Mouse (Mus musculus): ENCODE results near the gene Lyzl4. TPM values are rescaled to one million over a fixed set of nuclear protein-coding genes. Genes with fewer than 3 reads are reported as not detected.
A peak's percentile ranks its signal among the peaks of the same experiment; 100 is the strongest.

The Lyzl4 gene
- polyA plus RNA-seq, 1 experiment from 2014 or later, result 0.32 TPM

DNA sequence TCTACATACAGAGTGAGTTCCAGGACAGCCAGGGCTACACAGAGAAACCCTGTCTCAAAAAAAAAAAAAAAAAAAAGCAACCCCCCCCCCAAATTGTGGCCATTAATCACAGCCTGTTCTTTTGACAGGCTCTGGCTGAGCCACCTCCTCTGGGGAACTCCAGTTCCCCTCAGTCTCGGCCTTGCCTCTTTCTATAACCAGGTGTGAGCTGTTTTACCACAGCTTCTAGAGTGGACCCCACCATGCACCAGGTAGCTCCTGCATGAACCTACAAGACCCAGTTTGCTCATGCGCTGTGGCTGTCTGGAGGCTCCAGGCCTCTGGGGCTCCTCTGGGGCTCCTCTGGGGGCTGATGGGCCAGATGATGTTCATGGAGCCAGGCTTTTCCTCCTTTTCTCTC, 33.7 kb upstream of the Lyzl4 start:
- WGBS, result 80% methylated on average over 2 of the region's 2 CpGs
- Histone ChIP-seq H3K27ac (no peak overlapping the region), H3K9me3 (ENCODE audit: control insufficient read depth, low read length) (no peaks in the 10 kb centered on the region), H3K9ac (no peak overlapping the region), H3K27me3 (ENCODE audit: control insufficient read depth, insufficient read depth, low read length) (no peaks in the 10 kb centered on the region), H3K4me3 (replicated peaks; ENCODE audit: low read length) (no peak overlapping the region), H3K36me3 (replicated peaks; ENCODE audit: control insufficient read depth, insufficient read depth) (no peaks in the 10 kb centered on the region), H3K4me1 (replicated peaks; ENCODE audit: control insufficient read depth, insufficient read depth, low read length) (0 out of 2 replicates have a peak, but pooled peaks cover 2% of the 10 kb centered on the region), H3K4me2 (replicated peaks) (no peak overlapping the region)
- ATAC-seq (ENCODE audit: low FRiP score) (no peak), DNase-seq (ENCODE audit: low spot score) (no peak)

DNA sequence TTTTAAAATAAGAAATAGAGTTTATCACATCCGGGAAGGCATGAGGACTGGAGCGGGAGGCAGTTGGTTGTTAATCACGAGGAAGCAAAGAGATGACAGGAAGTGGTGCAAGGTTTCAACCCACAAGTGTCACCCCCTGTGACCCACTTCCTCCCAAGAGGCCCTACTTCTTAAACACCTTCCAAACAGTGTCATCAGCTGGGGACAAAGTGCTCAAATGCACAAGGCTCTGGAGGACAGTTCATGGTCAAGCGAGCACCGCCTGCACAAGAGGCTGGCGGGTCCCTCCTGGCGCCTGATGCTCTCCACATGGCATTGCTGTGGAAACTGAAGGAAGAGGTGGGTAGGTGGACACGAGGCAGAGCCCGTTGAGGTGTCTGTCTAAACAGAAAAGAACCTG, 33.1 kb upstream of the Lyzl4 start:
- Histone ChIP-seq H3K4me2 (replicated peaks) (no peak overlapping the region), H3K9ac (no peak overlapping the region), H3K27me3 (ENCODE audit: control insufficient read depth, insufficient read depth, low read length) (no peaks in the 10 kb centered on the region), H3K4me1 (replicated peaks; ENCODE audit: control insufficient read depth, insufficient read depth, low read length) (peaks cover 2% of the 10 kb centered on the region; the same call in 1 of the 2 replicates), H3K9me3 (ENCODE audit: control insufficient read depth, low read length) (no peaks in the 10 kb centered on the region), H3K27ac (no peak overlapping the region), H3K4me3 (replicated peaks; ENCODE audit: low read length) (no peak overlapping the region), H3K36me3 (replicated peaks; ENCODE audit: control insufficient read depth, insufficient read depth) (no peaks in the 10 kb centered on the region)
- DNase-seq (ENCODE audit: low spot score) (no peak), ATAC-seq (ENCODE audit: low FRiP score) (no peak)
- 91% methylated on average over 9 of the region's 9 CpGs for WGBS

DNA sequence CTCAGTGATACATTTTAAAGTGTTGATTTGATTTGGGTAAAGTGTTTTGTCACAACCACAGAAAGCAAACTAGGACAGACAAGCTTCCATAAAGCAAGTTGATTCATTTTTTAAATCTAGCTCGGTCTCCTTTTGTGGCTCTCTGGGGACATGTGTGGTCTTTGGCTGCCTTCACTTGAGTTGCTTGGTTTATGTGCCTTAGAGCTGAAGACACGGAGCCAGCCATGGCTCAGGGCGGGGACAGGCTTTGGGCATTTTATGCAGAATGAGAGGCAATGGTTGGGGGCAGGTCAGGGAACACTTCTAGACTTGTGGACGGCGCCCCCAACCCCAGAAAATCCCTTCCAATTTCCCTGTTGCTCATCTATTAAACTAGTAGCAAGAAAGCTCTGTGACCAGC, 31.8 kb upstream of the Lyzl4 start:
- Histone ChIP-seq H3K27ac (no peak overlapping the region), H3K4me2 (replicated peaks) (no peak overlapping the region), H3K9me3 (ENCODE audit: control insufficient read depth, low read length) (no peaks in the 10 kb centered on the region), H3K4me3 (replicated peaks; ENCODE audit: low read length) (no peak overlapping the region), H3K9ac (no peak overlapping the region), H3K27me3 (ENCODE audit: control insufficient read depth, insufficient read depth, low read length) (0 out of 2 replicates have a peak, but pooled peaks cover 4% of the 10 kb centered on the region), H3K36me3 (replicated peaks; ENCODE audit: control insufficient read depth, insufficient read depth) (no peaks in the 10 kb centered on the region), H3K4me1 (replicated peaks; ENCODE audit: control insufficient read depth, insufficient read depth, low read length) (peaks cover 4% of the 10 kb centered on the region; the same call in 1 of the 2 replicates)
- WGBS, result 90% methylated on average over 5 of the region's 5 CpGs
- DNase-seq (ENCODE audit: low spot score) (no peak), ATAC-seq (ENCODE audit: low FRiP score) (no peak)

DNA sequence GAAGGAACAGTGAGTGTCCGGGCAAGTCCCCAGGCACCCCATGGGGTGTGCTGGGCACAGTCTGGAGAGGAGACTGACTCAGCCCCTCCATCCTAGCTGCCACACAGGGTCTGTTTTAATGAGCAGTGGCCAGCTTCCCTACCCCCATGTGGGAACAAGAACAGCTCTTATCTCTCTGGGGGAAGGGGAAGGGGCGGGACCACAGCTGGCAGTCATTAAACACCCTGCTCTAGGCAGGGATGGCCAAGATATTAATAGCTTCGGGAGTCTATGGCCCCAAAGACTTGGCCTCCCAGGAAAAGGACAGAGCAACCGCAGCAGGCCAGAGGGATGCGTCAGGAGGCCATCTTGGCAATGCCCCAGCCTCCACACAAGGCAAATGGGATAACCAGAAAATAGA, 30.4 kb upstream of the Lyzl4 start:
- H3K4me2 ChIP-seq (replicated peaks), result no peak overlapping the region
- peaks cover 7% of the 10 kb centered on the region; the same call in 1 of the 2 replicates for H3K4me1 ChIP-seq (replicated peaks; ENCODE audit: control insufficient read depth, insufficient read depth, low read length)
- ATAC-seq (ENCODE audit: low FRiP score), result no peak
- no peak overlapping the region for H3K27ac ChIP-seq
- 0 out of 2 replicates have a peak, but pooled peaks cover 8% of the 10 kb centered on the region for H3K27me3 ChIP-seq (ENCODE audit: control insufficient read depth, insufficient read depth, low read length)
- H3K9me3 ChIP-seq (ENCODE audit: control insufficient read depth, low read length), result no peaks in the 10 kb centered on the region
- H3K4me3 ChIP-seq (replicated peaks; ENCODE audit: low read length), result no peak overlapping the region
- 66% methylated on average over 5 of the region's 5 CpGs for WGBS
- DNase-seq (ENCODE audit: low spot score), result no peak
- no peak overlapping the region for H3K9ac ChIP-seq
- H3K36me3 ChIP-seq (replicated peaks; ENCODE audit: control insufficient read depth, insufficient read depth), result no peaks in the 10 kb centered on the region

DNA sequence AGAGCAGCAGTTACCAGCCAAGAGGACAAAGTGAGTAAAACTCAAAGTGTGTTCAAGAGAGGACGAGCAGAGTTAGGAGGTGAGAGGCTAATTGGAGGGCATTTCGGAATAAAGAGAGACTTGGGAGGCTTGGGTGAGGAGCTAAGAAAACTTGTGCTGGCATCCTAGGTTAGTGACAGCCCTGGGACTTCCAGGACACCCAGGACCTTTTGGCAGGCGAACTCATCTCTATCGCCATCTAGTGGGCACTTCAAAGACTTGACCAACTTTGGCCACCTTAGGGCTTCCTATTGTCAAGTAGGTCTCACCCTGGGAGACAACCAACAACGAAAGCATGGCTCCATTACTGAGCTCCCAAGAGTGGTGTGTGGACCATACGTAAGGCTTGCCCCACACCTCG, 29.4 kb upstream of the Lyzl4 start:
- Histone ChIP-seq H3K27ac (no peak overlapping the region), H3K9me3 (ENCODE audit: control insufficient read depth, low read length) (no peaks in the 10 kb centered on the region), H3K9ac (no peak overlapping the region), H3K27me3 (ENCODE audit: control insufficient read depth, insufficient read depth, low read length) (0 out of 2 replicates have a peak, but pooled peaks cover 8% of the 10 kb centered on the region), H3K4me2 (replicated peaks) (no peak overlapping the region), H3K36me3 (replicated peaks; ENCODE audit: control insufficient read depth, insufficient read depth) (no peaks in the 10 kb centered on the region), H3K4me1 (replicated peaks; ENCODE audit: control insufficient read depth, insufficient read depth, low read length) (peaks cover 12% of the 10 kb centered on the region; the same call in 1 of the 2 replicates), H3K4me3 (replicated peaks; ENCODE audit: low read length) (no peak overlapping the region)
- 18% methylated on average over 7 of the region's 7 CpGs for WGBS
- ATAC-seq (ENCODE audit: low FRiP score) (no peak), DNase-seq (ENCODE audit: low spot score) (peak; percentile 68)

DNA sequence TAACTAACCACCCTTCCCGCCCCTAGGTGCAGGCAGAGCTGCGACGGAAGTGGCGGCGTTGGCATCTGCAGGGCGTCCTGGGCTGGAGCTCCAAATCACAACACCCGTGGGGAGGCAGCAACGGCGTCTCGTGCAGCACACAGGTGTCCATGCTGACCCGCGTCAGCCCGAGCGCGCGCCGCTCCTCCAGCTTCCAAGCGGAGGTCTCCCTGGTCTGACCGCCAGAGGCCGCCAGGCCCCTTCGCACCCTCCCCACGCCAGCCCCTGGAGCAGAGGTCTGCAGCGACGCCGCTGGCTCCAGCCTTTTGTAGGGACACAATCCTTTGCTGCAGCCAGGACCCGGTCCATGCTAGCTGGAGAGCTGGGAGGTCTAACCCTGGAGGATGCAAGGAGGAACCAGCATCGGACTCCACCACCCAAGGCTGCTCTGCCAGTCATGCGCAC, 27.5 kb upstream of the Lyzl4 start:
- 0 out of 2 replicates have a peak, but pooled peaks cover 8% of the 10 kb centered on the region for H3K27me3 ChIP-seq (ENCODE audit: control insufficient read depth, insufficient read depth, low read length)
- whole genome bisulfite sequencing, result under 1% methylated on average over 28 of the region's 28 CpGs
- peak overlapping the region; percentile 27 for H3K4me3 ChIP-seq (replicated peaks; ENCODE audit: low read length)
- peak overlapping the region; percentile 42 for H3K9ac ChIP-seq
- peak overlapping the region; percentile 60 for H3K4me2 ChIP-seq (replicated peaks)
- peak; percentile 61 for ATAC-seq (ENCODE audit: low FRiP score)
- no peaks in the 10 kb centered on the region for H3K36me3 ChIP-seq (replicated peaks; ENCODE audit: control insufficient read depth, insufficient read depth)
- no peak overlapping the region for H3K27ac ChIP-seq
- H3K9me3 ChIP-seq (ENCODE audit: control insufficient read depth, low read length), result no peaks in the 10 kb centered on the region
- peak; percentile 68 for DNase-seq (ENCODE audit: low spot score)
- H3K4me1 ChIP-seq (replicated peaks; ENCODE audit: control insufficient read depth, insufficient read depth, low read length), result peaks cover 12% of the 10 kb centered on the region; the same call in 1 of the 2 replicates

DNA sequence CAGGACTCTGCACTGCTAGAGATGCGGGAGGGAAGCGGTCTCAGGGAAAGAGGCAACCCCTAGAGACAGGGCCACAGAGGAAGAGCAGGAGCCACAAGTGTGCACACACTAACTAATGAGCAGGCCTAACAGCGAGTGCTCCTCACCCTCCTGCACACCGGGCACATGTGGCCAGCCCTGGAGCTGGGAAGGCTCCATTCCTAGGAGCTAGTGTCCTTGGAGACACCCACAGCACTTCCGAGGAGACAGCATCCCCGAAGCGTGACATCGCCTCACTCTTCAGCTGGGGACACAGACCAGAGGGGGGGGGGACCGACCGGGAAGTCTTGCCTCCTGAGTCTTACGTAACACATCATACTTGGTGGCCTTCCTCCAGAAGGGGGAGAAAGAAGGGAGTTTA, 25.9 kb upstream of the Lyzl4 start:
- Histone ChIP-seq H3K9me3 (ENCODE audit: control insufficient read depth, low read length) (no peaks in the 10 kb centered on the region), H3K27me3 (ENCODE audit: control insufficient read depth, insufficient read depth, low read length) (0 out of 2 replicates have a peak, but pooled peaks cover 8% of the 10 kb centered on the region), H3K4me2 (replicated peaks) (no peak overlapping the region), H3K9ac (no peak overlapping the region), H3K36me3 (replicated peaks; ENCODE audit: control insufficient read depth, insufficient read depth) (no peaks in the 10 kb centered on the region), H3K4me3 (replicated peaks; ENCODE audit: low read length) (no peak overlapping the region), H3K4me1 (replicated peaks; ENCODE audit: control insufficient read depth, insufficient read depth, low read length) (peaks cover 12% of the 10 kb centered on the region; the same call in 1 of the 2 replicates), H3K27ac (no peak overlapping the region)
- no peak for DNase-seq (ENCODE audit: low spot score)
- 50% methylated on average over 11 of the region's 11 CpGs for WGBS
- no peak for ATAC-seq (ENCODE audit: low FRiP score)

DNA sequence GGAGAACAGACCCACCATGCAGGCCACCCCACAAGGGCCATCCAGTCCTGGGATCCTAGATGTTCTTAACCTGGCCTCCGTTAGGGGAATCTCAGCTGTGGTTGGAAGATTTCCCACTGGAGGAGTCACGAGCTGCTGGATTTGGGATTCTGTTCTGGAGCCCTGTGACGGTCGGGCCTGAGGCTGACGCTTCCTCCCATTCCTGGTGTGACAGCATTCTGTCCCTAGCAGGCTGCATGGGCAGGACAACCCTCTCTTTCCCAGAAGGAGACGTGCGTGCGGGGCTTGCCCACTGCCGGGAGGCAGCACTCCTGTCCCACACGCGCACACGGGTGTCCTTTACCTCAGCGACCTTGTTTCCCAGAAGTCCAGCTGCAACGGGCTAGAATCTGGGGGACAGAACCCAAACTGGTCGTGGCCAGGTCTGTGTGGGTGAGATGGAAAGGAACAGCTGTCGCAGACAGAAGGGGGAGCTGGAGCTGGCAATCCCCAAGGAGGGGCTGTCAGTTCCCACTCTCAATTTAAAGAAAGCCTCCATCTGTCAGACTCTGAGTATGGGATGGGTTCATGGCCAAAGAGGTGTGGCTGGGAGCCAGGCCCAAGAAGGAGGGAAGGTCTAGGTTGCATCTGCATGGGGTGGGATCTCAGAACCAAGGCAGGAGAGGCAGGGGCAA, 25.2 kb upstream of the Lyzl4 start:
- H3K4me2 ChIP-seq (replicated peaks), result no peak overlapping the region
- H3K36me3 ChIP-seq (replicated peaks; ENCODE audit: control insufficient read depth, insufficient read depth), result no peaks in the 10 kb centered on the region
- no peak overlapping the region for H3K9ac ChIP-seq
- peaks cover 12% of the 10 kb centered on the region; the same call in 1 of the 2 replicates for H3K4me1 ChIP-seq (replicated peaks; ENCODE audit: control insufficient read depth, insufficient read depth, low read length)
- H3K27ac ChIP-seq, result no peak overlapping the region
- DNase-seq (ENCODE audit: low spot score) (peak; percentile 50), ATAC-seq (ENCODE audit: low FRiP score) (no peak)
- H3K9me3 ChIP-seq (ENCODE audit: control insufficient read depth, low read length), result no peaks in the 10 kb centered on the region
- H3K4me3 ChIP-seq (replicated peaks; ENCODE audit: low read length), result no peak overlapping the region
- H3K27me3 ChIP-seq (ENCODE audit: control insufficient read depth, insufficient read depth, low read length), result 0 out of 2 replicates have a peak, but pooled peaks cover 8% of the 10 kb centered on the region
- 40% methylated on average over 16 of the region's 16 CpGs for WGBS

DNA sequence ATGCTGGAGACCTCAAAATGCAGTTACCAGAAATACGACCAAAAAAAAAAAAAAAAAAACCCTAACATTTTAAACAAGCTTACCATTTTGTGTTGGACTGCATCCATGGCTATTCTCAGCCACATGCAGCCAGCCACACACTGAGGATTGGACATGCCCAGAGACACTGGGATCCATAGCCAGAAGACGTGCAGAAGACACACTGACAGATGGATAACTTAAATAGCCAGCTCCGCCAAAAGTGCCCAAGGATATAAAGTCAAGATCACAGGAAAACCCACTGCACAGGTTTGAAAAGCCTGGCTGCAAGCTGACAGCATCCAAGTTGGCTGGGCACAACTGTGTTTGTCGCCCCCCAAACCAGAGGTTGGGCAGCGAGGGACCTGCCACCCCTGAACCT, 22.2 kb upstream of the Lyzl4 start:
- 0 out of 2 replicates have a peak, but pooled peaks cover 7% of the 10 kb centered on the region for H3K27me3 ChIP-seq (ENCODE audit: control insufficient read depth, insufficient read depth, low read length)
- no peak for DNase-seq (ENCODE audit: low spot score)
- H3K9me3 ChIP-seq (ENCODE audit: control insufficient read depth, low read length), result no peaks in the 10 kb centered on the region
- H3K4me1 ChIP-seq (replicated peaks; ENCODE audit: control insufficient read depth, insufficient read depth, low read length), result peaks cover 8% of the 10 kb centered on the region; the same call in 1 of the 2 replicates
- H3K9ac ChIP-seq, result no peak overlapping the region
- WGBS, result 84% methylated on average over 5 of the region's 5 CpGs
- no peak for ATAC-seq (ENCODE audit: low FRiP score)
- H3K27ac ChIP-seq, result no peak overlapping the region
- no peak overlapping the region for H3K4me2 ChIP-seq (replicated peaks)
- H3K4me3 ChIP-seq (replicated peaks; ENCODE audit: low read length), result no peak overlapping the region
- H3K36me3 ChIP-seq (replicated peaks; ENCODE audit: control insufficient read depth, insufficient read depth), result no peaks in the 10 kb centered on the region
